Mouse (Mus musculus) right cerebral cortex, postnatal 36 days (tissue): ENCODE results near the gene Sorcs2.
A peak's percentile ranks its signal among the peaks of the same experiment; 100 is the strongest.

ENCODE experiments used
- DNase-seq, 2 experiments: peaks; one replicate each; pipeline ENCODE4 v3.0.0; 2022; ENCODE audit warnings: low spot score in 2 of 2, mixed read lengths in 1 of 2

Gene Sorcs2

GRCm38 (mm10) chr5:36397837-36398282 is at the start of gene Sorcs2:
TSS of gene Sorcs2 (minus strand) at chr5:36398139.
- peak; percentile 74 to 77 for DNase-seq

GRCm38 (mm10) chr5:36446166-36446890 is 48.4 kb upstream of the Sorcs2 start:
- DNase-seq: no peak

GRCm38 (mm10) chr5:36445028-36445427 is 47.1 kb upstream of the Sorcs2 start:
- no peak for DNase-seq

GRCm38 (mm10) chr5:36444611-36445010 is 46.7 kb upstream of the Sorcs2 start:
- DNase-seq: no peak

- no peak for DNase-seq
Observed at GRCm38 (mm10) chr5:36440741-36441140, 42.8 kb upstream of the Sorcs2 start.

GRCm38 (mm10) chr5:36436858-36437257 is 38.9 kb upstream of the Sorcs2 start:
- DNase-seq: no peak

- DNase-seq: no peak
Observed at GRCm38 (mm10) chr5:36434398-36434967, 36.5 kb upstream of the Sorcs2 start.

- DNase-seq: no peak
Observed at GRCm38 (mm10) chr5:36431711-36432110, 33.8 kb upstream of the Sorcs2 start.

GRCm38 (mm10) chr5:36429551-36429950 is 31.6 kb upstream of the Sorcs2 start:
- no peak for DNase-seq

GRCm38 (mm10) chr5:36427831-36428230 is 29.9 kb upstream of the Sorcs2 start:
- no peak for DNase-seq

GRCm38 (mm10) chr5:36426404-36426803 is 28.5 kb upstream of the Sorcs2 start:
- DNase-seq: peak; percentile 55 to 66

- no peak for DNase-seq
Observed at GRCm38 (mm10) chr5:36424676-36425075, 26.7 kb upstream of the Sorcs2 start.

- DNase-seq: no peak
Observed at GRCm38 (mm10) chr5:36422689-36423088, 24.8 kb upstream of the Sorcs2 start.

GRCm38 (mm10) chr5:36419861-36420260 is 21.9 kb upstream of the Sorcs2 start:
- no peak for DNase-seq

- DNase-seq: no peak
Observed at GRCm38 (mm10) chr5:36414712-36415331, 16.9 kb upstream of the Sorcs2 start.

- DNase-seq: peak in 1 of 2 experiments; percentile 30
Observed at GRCm38 (mm10) chr5:36398463-36399364, 775 bp upstream of the Sorcs2 start.

- DNase-seq: peak in 1 of 2 experiments; percentile 16
Observed at GRCm38 (mm10) chr5:36397384-36397759, 567 bp downstream of the Sorcs2 start.

GRCm38 (mm10) chr5:36396491-36397383 is 1.2 kb downstream of the Sorcs2 start:
- no peak for DNase-seq

GRCm38 (mm10) chr5:36396011-36396410 is 1.9 kb downstream of the Sorcs2 start:
- DNase-seq: peak; percentile 80 to 81

GRCm38 (mm10) chr5:36394840-36395515 is 3.0 kb downstream of the Sorcs2 start:
- DNase-seq: no peak
